Mouse (Mus musculus) liver, postnatal 0 days (tissue): ENCODE results near the gene Comp.

Experiments
- CTCF ChIP-seq: sonication (generic); IDR thresholded peaks from 2 replicates; pipeline ENCODE4 v1.5.1; 2016; ENCODE audit warnings: antibody characterized with exemption, low read depth
- EP300 ChIP-seq: IDR thresholded peaks from 2 replicates; pipeline ENCODE4 v1.6.1; 2016; ENCODE audit warnings: antibody characterized with exemption, low read depth, mild to moderate bottlenecking

DNA sequence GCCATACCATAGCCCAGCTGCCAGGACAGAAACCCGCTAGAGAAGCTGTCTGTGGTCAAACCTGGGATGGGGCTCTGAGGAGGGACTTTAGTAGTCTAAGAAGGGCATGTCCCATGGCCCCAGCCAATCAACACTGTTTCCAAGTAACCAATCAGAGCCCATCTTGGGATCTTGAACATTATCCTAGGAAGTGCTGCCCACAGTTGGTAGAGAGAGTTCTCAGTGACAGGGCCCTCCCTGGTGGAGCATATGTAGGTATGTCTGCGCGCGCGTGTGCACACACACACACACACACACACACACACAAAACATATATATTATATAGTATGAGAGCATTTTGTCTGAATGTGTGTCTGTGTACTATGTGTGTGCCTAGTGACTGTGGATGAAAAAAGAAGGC lies 19.7 kb downstream of the Comp start:
- TF ChIP-seq CTCF = no peak
- TF ChIP-seq EP300 = no peak
